Mouse (Mus musculus): ENCODE data around the gene Ube2i.
A peak's percentile ranks its signal among the peaks of the same experiment; 100 is the strongest.
"Not testable (repeated sequence)": the region's sequence is repeated elsewhere in the genome, so short reads cannot be mapped to it uniquely, and the experiment has no call there.

The Ube2i gene

GRCm38 (mm10) chr17:25252643-25253042, 21.8 kb downstream of the Ube2i start:
- DNase-seq, result no peak

GRCm38 (mm10) chr17:25250181-25250835, 24.1 kb downstream of the Ube2i start:
- no peak for DNase-seq

- no peak for DNase-seq
These were observed 26.2 kb downstream of the Ube2i start for GRCm38 (mm10) chr17:25248033-25248750.

DNA sequence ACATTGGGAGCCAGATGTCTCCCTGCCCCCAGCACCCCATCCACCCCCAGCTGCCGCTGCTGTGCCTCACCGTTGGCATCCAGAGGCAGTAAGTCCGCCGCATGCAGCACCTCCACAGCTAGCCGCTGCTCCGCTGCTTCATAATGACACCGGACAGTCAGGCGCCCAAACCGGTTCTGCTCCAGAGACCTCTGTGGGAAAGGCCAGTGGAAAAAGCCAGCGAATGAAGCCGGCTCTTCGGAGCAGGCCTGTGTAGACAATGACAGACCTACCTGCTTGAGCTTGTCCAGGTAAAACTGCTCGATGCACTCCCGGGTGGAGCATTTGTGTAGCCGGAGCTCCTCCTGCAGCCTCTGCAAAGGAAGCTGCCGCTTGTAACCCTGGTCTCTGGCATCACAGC, 30.2 kb downstream of the Ube2i start:
- peak in 1 of 2 experiments; percentile 24 for DNase-seq

DNA sequence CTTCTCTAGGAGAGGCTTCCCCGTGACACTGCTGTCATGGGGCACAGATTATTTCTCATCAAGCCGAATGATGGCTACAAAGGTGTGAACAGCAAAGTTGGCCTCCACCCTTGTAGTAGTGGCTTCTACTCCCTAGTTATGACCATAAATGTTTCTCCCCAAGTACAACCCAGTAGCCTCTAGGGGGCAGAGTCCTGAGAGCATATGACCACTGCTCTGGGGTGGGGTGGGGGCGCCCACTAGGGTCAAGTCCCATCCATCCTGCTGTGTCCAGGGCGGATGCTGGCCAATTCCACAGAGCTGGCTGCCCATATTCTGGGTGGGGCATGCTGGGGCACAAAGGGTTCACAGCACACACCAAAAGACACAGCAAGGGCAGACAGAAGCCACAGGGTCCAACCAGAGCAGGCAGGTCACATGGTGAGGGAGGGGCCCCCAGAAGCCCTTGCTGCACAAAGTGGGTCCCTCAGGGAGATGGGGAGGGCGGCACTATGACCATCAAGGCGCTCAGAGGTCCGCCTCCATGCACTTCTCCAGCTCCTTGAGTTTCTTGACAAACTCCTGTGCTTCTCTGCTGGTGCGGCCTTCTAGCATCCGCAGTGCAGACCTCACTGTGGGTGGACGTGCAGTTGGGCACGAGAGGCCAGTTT, 31.2 kb downstream of the Ube2i start:
- peak in 1 of 2 experiments; percentile 40 for DNase-seq

GRCm38 (mm10) chr17:25239695-25240636, 34.5 kb downstream of the Ube2i start, which contains the start of the genes Gnptg and Tsr3:
TSS of gene Gnptg (minus strand) at chr17:25240124.
TSS of gene Tsr3 (plus strand) at chr17:25240170.
- DNase-seq, result peak; percentile 87 to 92

- peak in 1 of 2 experiments; percentile 36 for DNase-seq
These were observed 38.8 kb downstream of the Ube2i start for GRCm38 (mm10) chr17:25235635-25236034.

DNA sequence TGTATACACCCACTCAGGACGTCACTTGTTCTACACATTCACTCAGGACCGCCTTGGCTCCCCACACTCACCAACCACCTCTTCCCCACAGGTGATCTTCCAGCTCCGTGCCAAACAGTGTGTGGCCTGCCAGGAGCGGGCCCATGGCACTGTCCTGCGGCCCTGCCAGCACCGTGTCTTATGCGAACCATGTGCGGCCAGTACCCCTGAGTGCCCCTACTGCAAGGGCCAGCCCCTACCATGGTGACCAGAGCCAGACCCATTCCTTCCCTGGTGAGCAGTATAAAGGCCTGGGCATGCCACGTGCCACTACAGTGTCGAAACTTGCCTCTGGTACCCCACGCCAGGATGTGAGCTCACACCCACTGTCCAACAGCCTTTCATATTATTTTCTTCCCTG, 42.8 kb downstream of the Ube2i start:
- not testable (repeated sequence) for DNase-seq

DNA sequence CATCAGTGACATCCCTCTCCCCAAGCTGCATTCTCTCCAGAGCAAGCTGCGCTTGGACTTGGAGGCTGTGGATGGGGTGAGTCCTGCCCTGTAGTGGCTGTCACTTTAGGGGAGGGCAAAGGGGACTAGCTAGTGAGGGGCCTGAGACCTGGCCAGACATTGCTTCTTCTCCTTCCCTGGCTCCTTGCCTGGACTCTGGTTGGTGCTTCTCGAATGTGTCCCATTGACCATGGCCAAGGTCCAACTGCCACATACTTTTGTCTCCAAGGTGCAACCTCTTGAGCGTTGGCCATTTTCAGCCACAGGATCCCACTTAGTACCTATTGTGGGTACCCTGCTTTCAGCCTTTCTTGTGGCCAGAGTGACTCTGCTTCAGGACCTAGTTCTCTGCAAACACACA, 43.7 kb downstream of the Ube2i start:
- DNase-seq, result peak; percentile 81

- peak in 1 of 2 experiments; percentile 51 for DNase-seq
These were observed 44.3 kb downstream of the Ube2i start for GRCm38 (mm10) chr17:25230014-25230655.

DNA sequence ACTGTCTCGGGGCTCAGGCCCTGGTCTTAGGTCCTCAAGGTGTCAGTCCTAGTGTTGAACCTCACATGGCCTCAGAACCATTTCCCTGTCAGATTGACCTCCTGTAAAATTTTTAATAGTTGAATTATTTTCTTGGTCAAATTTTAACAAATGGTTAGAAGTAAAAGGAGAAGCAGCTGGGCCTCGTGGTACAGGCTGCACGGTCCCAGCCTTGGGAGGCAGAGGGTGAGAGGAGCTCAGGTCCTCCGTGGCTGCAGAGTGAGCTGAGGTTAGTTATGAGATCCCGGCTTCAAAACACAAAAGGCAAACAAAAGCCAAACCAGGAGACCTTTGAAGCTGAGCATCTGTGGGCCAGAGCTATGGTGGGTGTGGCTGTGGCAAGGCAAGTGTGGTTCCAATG, 46.4 kb downstream of the Ube2i start:
- peak in 1 of 2 experiments; percentile 69 for DNase-seq

DNA sequence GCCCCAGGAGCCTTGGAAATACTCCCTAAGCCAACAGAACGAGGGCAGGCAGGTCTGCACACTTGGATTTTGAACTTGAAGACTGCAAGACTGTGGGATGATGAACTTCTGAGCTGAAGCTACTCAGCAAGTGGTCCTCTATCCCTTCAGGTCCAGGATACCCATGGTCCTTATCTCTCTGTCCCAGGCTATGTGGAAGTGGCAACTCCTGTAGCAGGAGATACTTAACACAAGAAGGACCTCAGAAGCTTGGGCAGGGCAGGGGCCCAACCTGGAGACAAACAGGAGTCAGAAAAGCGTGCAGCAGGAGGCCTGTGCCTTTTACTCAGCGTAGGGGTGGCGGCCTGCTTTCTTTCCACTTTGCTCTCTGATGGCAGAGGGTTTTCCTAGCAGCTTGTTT, 48.8 kb downstream of the Ube2i start:
- DNase-seq, result no peak

DNA sequence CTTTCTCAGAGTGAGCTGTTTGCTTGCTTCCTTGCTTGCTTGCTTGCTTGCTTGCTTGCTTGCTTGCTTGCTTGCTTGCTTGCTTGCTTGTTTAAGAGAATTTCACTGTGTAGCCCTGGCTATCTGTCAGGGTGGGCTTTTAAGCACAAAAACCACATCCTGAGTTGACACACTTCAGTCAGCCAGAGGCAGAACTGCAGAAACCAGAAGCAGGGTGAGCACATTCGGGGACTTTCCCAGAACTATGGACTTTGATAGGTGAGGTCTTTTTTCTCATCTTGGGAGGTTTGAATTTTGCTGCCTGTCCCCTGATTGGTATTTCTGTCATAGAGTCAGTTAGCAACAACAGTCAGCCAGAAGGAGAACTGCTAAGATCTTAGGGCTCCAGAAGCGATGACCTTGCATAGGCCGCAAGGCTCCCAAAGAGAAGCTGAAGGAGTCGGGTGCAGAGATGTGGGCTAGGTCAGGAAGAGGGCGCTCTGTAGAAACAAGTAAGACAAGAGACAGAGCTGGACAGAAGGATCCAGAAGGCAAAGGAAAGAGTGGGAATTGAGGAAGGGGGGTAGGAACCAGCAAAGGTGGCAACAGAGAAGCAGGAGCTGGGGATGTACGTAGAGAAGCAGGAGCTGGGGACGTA, 49.7 kb downstream of the Ube2i start:
- DNase-seq, result no peak

GRCm38 (mm10) chr17:25222951-25223601, 51.3 kb downstream of the Ube2i start:
- peak in 1 of 2 experiments; percentile 29 for DNase-seq

DNA sequence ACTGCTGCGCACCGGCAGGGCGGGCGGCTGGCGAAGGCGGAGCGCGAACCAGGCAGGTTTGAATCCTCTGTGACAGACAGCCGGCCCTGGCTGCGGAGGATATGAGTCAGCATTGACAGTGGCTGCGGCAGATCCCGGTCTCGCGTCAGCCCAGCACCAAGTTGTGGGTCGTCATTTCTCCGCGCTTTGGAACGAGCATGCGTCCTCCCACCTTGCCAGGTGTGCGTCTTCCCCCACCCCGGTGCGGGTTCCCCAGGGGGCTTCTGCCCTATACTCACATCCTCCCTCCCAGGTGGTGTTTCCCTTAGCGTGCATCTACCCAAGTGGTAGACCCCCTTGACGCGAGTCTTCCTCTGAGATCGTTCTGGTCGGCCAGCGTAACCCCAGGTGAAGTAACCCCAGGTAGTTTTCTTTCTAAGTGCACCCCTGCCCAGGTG, 51.9 kb downstream of the Ube2i start:
- DNase-seq, result not testable (repeated sequence)

DNA sequence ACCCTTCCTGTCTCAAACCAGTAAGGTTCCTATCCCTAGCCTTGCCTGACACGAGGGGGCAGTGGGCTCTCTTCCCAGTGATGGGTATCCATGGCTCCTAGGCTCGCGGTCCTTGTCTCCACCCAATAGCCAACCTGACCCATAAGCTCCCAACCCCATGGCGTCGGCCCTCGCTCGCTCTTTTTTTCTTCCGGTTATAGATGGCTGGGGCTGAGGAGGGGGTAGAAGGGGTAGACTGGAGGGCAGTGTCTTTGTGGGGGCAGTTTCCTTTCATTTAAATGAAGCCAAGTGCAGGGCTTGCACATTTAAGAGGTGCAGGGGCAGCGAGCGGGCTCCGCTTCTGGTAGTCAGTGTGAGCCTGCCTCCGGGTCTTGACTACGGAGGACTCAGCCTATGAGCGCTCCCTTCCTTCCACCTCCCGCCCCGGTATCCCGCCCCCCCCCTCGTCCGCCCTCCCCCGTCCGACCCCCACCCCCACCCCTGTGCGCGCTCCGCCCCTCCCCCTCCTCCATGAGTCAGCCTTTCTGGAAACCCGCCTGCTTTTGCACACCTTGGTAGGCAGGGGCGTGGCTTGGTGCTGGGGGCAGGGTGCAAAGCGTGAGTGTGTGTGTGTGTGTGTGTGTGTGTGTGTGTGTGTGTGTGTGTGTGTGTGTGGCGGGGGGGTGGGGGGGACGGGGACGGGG, 52.5 kb downstream of the Ube2i start:
- DNase-seq, result peak; percentile 84 to 89

- DNase-seq, result peak in 1 of 2 experiments; percentile 47
These were observed 53.7 kb downstream of the Ube2i start for GRCm38 (mm10) chr17:25220746-25221145.

GRCm38 (mm10) chr17:25219492-25220295, 54.7 kb downstream of the Ube2i start:
- DNase-seq, result no peak

DNA sequence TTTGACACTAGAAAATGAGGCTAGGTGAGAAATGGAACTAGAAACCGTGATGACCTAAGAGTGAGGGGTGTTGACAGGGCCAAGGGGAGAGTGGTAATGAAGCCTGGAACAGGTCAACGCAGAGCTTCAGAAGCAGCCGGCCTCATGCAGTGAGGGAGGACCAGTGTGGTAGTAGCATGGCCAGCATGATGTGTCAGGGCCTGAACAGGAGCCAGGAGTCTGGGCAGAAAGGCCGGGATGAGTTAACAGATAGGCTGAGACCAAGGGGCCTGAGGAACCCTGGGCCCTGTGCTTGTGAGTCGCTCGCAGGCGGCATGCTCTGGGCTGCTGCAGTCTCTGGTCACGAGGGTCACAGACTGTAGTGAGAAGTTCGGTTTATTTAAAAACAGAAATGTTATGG, 55.5 kb downstream of the Ube2i start:
- DNase-seq, result no peak

Measured in kidney, postnatal 36 days (tissue).